Mouse (Mus musculus): Measurements from ENCODE around the gene March11. TPM values are rescaled to one million over a fixed set of nuclear protein-coding genes. Genes with fewer than 3 reads are reported as not detected.

Gene March11
- total and polyA plus RNA-seq, 3 experiments, result not detected

DNA sequence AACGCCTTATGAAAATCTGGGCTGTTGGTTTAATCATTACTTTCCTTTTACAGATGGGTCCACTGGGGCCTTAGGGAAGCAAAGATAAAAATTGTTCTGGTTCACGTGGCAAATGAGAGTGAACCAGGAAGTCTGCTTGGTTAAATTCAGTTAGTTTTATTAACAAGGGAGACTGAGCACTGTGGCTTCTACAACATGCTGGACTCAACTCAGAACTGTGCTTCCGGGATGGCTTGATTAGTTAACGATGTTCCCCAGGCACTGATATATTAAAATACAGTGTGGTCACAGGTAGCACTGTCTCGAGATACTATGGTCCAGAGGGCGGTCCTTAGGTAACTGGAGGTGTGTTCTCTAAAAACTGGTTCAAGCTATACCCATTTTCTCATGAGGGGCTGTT is 32.1 kb downstream of the March11 start (continued):
- TF ChIP-seq MEF2A (IDR thresholded peaks at IDR 0.05; ENCODE audit: extremely low read depth, insufficient replicate concordance, low read depth, low read length, poor library complexity, severe bottlenecking), result no peak
- TF ChIP-seq TCF12 (IDR thresholded peaks at IDR 0.05; ENCODE audit: low read depth, low read length), result no peak
- TF ChIP-seq KAT2A (conservative IDR thresholded peaks at IDR 0.05; ENCODE audit: low read depth, low read length), result no peak

DNA sequence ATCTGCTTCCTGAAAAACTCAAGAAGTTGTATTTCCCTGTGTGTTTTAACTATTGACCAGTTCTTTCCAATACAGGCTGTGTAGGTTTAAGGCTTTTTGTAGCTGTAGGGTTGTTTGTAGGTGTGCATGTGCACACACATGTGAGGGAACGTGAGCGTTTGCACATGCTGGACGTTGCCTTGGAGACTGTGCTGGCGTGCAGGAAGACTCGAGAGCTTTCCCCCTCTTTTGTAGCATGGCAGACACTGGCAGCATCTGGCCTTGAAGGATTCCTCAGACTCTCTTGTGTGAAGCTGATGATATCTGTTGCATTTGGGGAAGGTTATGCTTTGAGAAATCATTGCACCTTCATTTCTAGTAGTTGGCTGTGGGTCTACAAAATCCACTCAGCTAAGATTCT is 35.5 kb downstream of the March11 start:
- no peaks in the 10 kb centered on the region for H3K79me2 ChIP-seq (ENCODE audit: control insufficient read depth, insufficient read depth, low read length, poor library complexity)
- H3K4me3 ChIP-seq (ENCODE audit: control insufficient read depth in 1 of 2, insufficient read depth in 1 of 2, low read depth in 2 of 2, low read length in 2 of 2), result no peak overlapping the region
- no peak overlapping the region for H3K9ac ChIP-seq (ENCODE audit: control insufficient read depth, low read depth, low read length, poor library complexity, severe bottlenecking)
- H3K27ac ChIP-seq (ENCODE audit: control insufficient read depth, low read depth, low read length), result no peak overlapping the region
- H3K4me1 ChIP-seq (ENCODE audit: control insufficient read depth in 1 of 2, insufficient read depth in 2 of 2, low read length in 2 of 2), result no peaks in the 10 kb centered on the region
- DNase-seq (ENCODE audit: low read depth, low spot score), result no peak
- no peaks in the 10 kb centered on the region for H3K9me3 ChIP-seq (replicated peaks; ENCODE audit: insufficient read depth, low read length)
- H3K36me3 ChIP-seq (ENCODE audit: control insufficient read depth in 1 of 2, insufficient read depth in 2 of 2, low read length in 2 of 2), result no peaks in the 10 kb centered on the region
- TF ChIP-seq JUND (IDR thresholded peaks at IDR 0.05; ENCODE audit: low read depth, low read length), result no peak
- TF ChIP-seq MXI1 (IDR thresholded peaks at IDR 0.05; ENCODE audit: low read depth, low read length), result no peak
- TF ChIP-seq POLR2AphosphoS5 (IDR thresholded peaks at IDR 0.05; ENCODE audit: borderline replicate concordance, low read depth, low read length), result no peak
- TF ChIP-seq POLR2A (IDR thresholded peaks at IDR 0.05; ENCODE audit: control insufficient read depth in 1 of 2, insufficient read depth in 1 of 2, low read depth in 1 of 2, low read length in 2 of 2, poor library complexity in 1 of 2), result no peak
- TF ChIP-seq MAFK (IDR thresholded peaks at IDR 0.05; ENCODE audit: borderline replicate concordance, low read depth, low read length), result no peak
- TF ChIP-seq RAD21 (IDR thresholded peaks at IDR 0.05; ENCODE audit: low read depth, low read length), result no peak
- no peak for TF ChIP-seq RCOR1 (IDR thresholded peaks at IDR 0.05; ENCODE audit: low read depth, low read length)
- no peak for TF ChIP-seq BHLHE40 (IDR thresholded peaks at IDR 0.05; ENCODE audit: borderline replicate concordance, low read depth, low read length)
- no peak for TF ChIP-seq ZC3H11A (IDR thresholded peaks at IDR 0.05; ENCODE audit: low read depth, low read length)
- TF ChIP-seq NELFE (IDR thresholded peaks at IDR 0.05; ENCODE audit: low read depth, low read length), result no peak
- TF ChIP-seq E2F4 (IDR thresholded peaks at IDR 0.05; ENCODE audit: borderline replicate concordance, low read depth, low read length), result no peak
- no peak for TF ChIP-seq ETS1 (IDR thresholded peaks at IDR 0.05; ENCODE audit: low read depth, low read length)
- no peak for TF ChIP-seq ELF1 (IDR thresholded peaks at IDR 0.05; ENCODE audit: low read depth, low read length)
- no peak for TF ChIP-seq TBP (IDR thresholded peaks at IDR 0.05; ENCODE audit: low read depth, low read length)
- TF ChIP-seq TCF12 (IDR thresholded peaks at IDR 0.05; ENCODE audit: low read depth, low read length), result no peak
- no peak for TF ChIP-seq KAT2A (conservative IDR thresholded peaks at IDR 0.05; ENCODE audit: low read depth, low read length)
- no peak for TF ChIP-seq SMC3 (IDR thresholded peaks at IDR 0.05; ENCODE audit: low read depth, low read length)
- no peak for TF ChIP-seq MYC (IDR thresholded peaks at IDR 0.05; ENCODE audit: low read depth, low read length)
- H3K27me3 ChIP-seq (ENCODE audit: control insufficient read depth in 1 of 2, insufficient read depth in 2 of 2, low read length in 2 of 2), result no peaks in the 10 kb centered on the region

DNA sequence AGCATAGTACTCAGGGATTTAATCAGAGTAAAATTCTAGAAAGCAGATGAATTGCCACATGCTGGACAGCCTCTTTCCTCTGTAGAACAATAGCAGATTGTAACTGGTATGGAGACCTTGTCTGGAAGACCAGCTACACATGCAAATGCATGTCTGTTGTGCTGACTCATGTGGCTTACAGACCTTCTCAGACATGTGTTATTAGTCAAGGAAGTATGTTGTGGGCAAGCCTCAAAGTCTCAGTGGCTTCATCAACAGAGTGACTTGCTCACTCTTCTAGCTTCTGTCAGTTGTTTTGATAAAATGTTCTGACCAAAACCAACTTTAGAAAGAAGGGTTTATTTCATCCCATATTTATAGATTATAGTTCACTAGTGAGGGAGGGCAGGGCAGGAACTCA is 44.8 kb downstream of the March11 start:
- Histone ChIP-seq H3K27me3 (ENCODE audit: control insufficient read depth in 1 of 2, insufficient read depth in 2 of 2, low read length in 2 of 2) (no peaks in the 10 kb centered on the region), H3K4me1 (ENCODE audit: control insufficient read depth in 1 of 2, insufficient read depth in 2 of 2, low read length in 2 of 2) (no peaks in the 10 kb centered on the region), H3K4me3 (ENCODE audit: control insufficient read depth in 1 of 2, insufficient read depth in 1 of 2, low read depth in 2 of 2, low read length in 2 of 2) (no peak overlapping the region), H3K9me3 (replicated peaks; ENCODE audit: insufficient read depth, low read length) (no peaks in the 10 kb centered on the region), H3K79me2 (ENCODE audit: control insufficient read depth, insufficient read depth, low read length, poor library complexity) (no peaks in the 10 kb centered on the region), H3K9ac (ENCODE audit: control insufficient read depth, low read depth, low read length, poor library complexity, severe bottlenecking) (no peak overlapping the region), H3K27ac (ENCODE audit: control insufficient read depth, low read depth, low read length) (no peak overlapping the region), H3K36me3 (ENCODE audit: control insufficient read depth in 1 of 2, insufficient read depth in 2 of 2, low read length in 2 of 2) (no peaks in the 10 kb centered on the region)
- no peak for DNase-seq (ENCODE audit: low read depth, low spot score)
- TF ChIP-seq POLR2A (IDR thresholded peaks at IDR 0.05; ENCODE audit: control insufficient read depth in 1 of 2, insufficient read depth in 1 of 2, low read depth in 1 of 2, low read length in 2 of 2, poor library complexity in 1 of 2) (no peak), ZC3H11A (IDR thresholded peaks at IDR 0.05; ENCODE audit: low read depth, low read length) (no peak), MAX (IDR thresholded peaks at IDR 0.05; ENCODE audit: low read length) (no peak), CHD1 (IDR thresholded peaks at IDR 0.05; ENCODE audit: low read depth, low read length) (no peak), USF1 (IDR thresholded peaks at IDR 0.05; ENCODE audit: low read depth, low read length) (no peak), TCF12 (IDR thresholded peaks at IDR 0.05; ENCODE audit: low read depth, low read length) (no peak), TAL1 (IDR thresholded peaks at IDR 0.05; ENCODE audit: low read length) (no peak)
